Mouse (Mus musculus) heart, adult 9 months (tissue): ENCODE measurements around the gene Gm49630.
"Not testable (repeated sequence)": the region's sequence is repeated elsewhere in the genome, so short reads cannot be mapped to it uniquely, and the experiment has no call there.

Experiments used
- DNase-seq, 2 experiments: peaks; one replicate each; pipeline ENCODE4 v3.0.0; 2022; ENCODE audit warnings: low spot score in 2 of 2

The Gm49630 gene

GRCm38 (mm10) chr17:7366676-7367374 lies 5.0 kb downstream of the Gm49630 start:
- not testable (repeated sequence) for DNase-seq

- DNase-seq, result not testable (repeated sequence)
Observed at GRCm38 (mm10) chr17:7366265-7366664, 5.5 kb downstream of the Gm49630 start.

GRCm38 (mm10) chr17:7365615-7366014 lies 6.2 kb downstream of the Gm49630 start:
- DNase-seq, result not testable (repeated sequence)

GRCm38 (mm10) chr17:7360749-7361465 lies 10.9 kb downstream of the Gm49630 start:
- peak; percentile 25 to 35 for DNase-seq

GRCm38 (mm10) chr17:7359806-7360205 lies 12.0 kb downstream of the Gm49630 start:
- not testable (repeated sequence) for DNase-seq

GRCm38 (mm10) chr17:7352596-7352995 lies 19.2 kb downstream of the Gm49630 start, which contains the start of gene Ttll2:
Gene Ttll2 (minus strand): TSS chr17:7352696.
- DNase-seq, result not testable (repeated sequence)

GRCm38 (mm10) chr17:7348765-7349164 lies 23.0 kb downstream of the Gm49630 start:
- not testable (repeated sequence) for DNase-seq

GRCm38 (mm10) chr17:7337381-7337780 lies 34.4 kb downstream of the Gm49630 start:
- not testable (repeated sequence) for DNase-seq

- not testable (repeated sequence) for DNase-seq
Observed at GRCm38 (mm10) chr17:7332745-7333144, 39.0 kb downstream of the Gm49630 start.

- not testable (repeated sequence) for DNase-seq
Observed at GRCm38 (mm10) chr17:7326415-7326814, 45.4 kb downstream of the Gm49630 start.

GRCm38 (mm10) chr17:7324346-7324745 lies 47.4 kb downstream of the Gm49630 start, which contains the start of gene Tcp10a:
Gene Tcp10a (plus strand): TSS chr17:7324646.
- DNase-seq, result not testable (repeated sequence)

GRCm38 (mm10) chr17:7319789-7320188 lies 52.0 kb downstream of the Gm49630 start:
- DNase-seq, result not testable (repeated sequence)

GRCm38 (mm10) chr17:7315693-7316382 lies 55.9 kb downstream of the Gm49630 start:
- DNase-seq, result peak; percentile 11 to 42

GRCm38 (mm10) chr17:7306278-7307196 lies 65.2 kb downstream of the Gm49630 start:
- peak; percentile 43 to 47 for DNase-seq
